ENCODE assay signal across 46 mouse cellular contexts in genomic region chr4:106480545-106480944, GRCm38 (mm10). TPM values are rescaled to one million over a fixed set of nuclear protein-coding genes. Genes with fewer than 3 reads are reported as not detected.
"Had no signal": no experiment of that assay in that cellular context is flagged by ENCODE, and none has a peak within 500 bp of the region (broad histone marks: within the 10 kb centered on the region; RNA-seq: fewer than 3 reads in every experiment).

No protein-coding gene starts in this region.

- H3K27me3 ChIP-seq: midbrain, embryonic 15.5 days; neural tube, embryonic 12.5 days; neural tube, embryonic 13.5 days had no signal

- DNase-seq: left cerebral cortex, postnatal 4 days; liver; liver, embryonic 13.5 days; liver, postnatal 0 days; lung, adult 18-20 months; lung, adult 2 months; lung, embryonic 14.5 days; lung, postnatal 10 days; lung, postnatal 14 days; lung, postnatal 36 days; lung, postnatal 4 days had no signal

- H3K27ac ChIP-seq: limb, embryonic 10.5 days; limb, embryonic 12.5 days; limb, embryonic 13.5 days; limb, embryonic 15.5 days; liver, embryonic 12.5 days; liver, embryonic 13.5 days; liver, embryonic 14.5 days; liver, embryonic 15.5 days; lung, embryonic 15.5 days; macrophage; midbrain, embryonic 10.5 days; midbrain, embryonic 12.5 days; midbrain, embryonic 13.5 days; midbrain, embryonic 15.5 days; neural tube, embryonic 12.5 days; neural tube, embryonic 13.5 days had no signal

- ATAC-seq: liver, embryonic 12.5 days; liver, postnatal 0 days; lung, postnatal 0 days; midbrain, embryonic 13.5 days; midbrain, embryonic 15.5 days; midbrain, embryonic 16.5 days had no signal

- H3K4me1 ChIP-seq: limb, embryonic 10.5 days; limb, embryonic 13.5 days; limb, embryonic 15.5 days; liver, embryonic 12.5 days; liver, embryonic 13.5 days; liver, embryonic 15.5 days; lung, embryonic 15.5 days; megakaryocyte, embryonic 14.5 days; midbrain, embryonic 15.5 days had no signal

- H3K9ac ChIP-seq: limb, embryonic 12.5 days; limb, embryonic 13.5 days; limb, embryonic 15.5 days; liver, embryonic 12.5 days; liver, embryonic 13.5 days; liver, embryonic 14.5 days; liver, embryonic 15.5 days; liver, postnatal 0 days; lung, embryonic 14.5 days; lung, embryonic 15.5 days; midbrain, embryonic 12.5 days; midbrain, embryonic 13.5 days; midbrain, embryonic 15.5 days; neural tube, embryonic 12.5 days; neural tube, embryonic 13.5 days had no signal

- H3K9me3 ChIP-seq: limb, embryonic 10.5 days; limb, embryonic 12.5 days; limb, embryonic 13.5 days; limb, embryonic 15.5 days; liver, embryonic 12.5 days; liver, embryonic 13.5 days; liver, embryonic 15.5 days; lung, embryonic 15.5 days; megakaryocyte, embryonic 14.5 days; midbrain, embryonic 10.5 days; midbrain, embryonic 12.5 days; midbrain, embryonic 13.5 days; midbrain, embryonic 15.5 days; neural tube, embryonic 12.5 days; neural tube, embryonic 13.5 days had no signal

- H3K4me2 ChIP-seq: limb, embryonic 12.5 days; limb, embryonic 13.5 days; limb, embryonic 15.5 days; liver, embryonic 11.5 days; liver, embryonic 12.5 days; liver, embryonic 13.5 days; liver, embryonic 15.5 days; lung, embryonic 14.5 days; lung, embryonic 15.5 days; midbrain, embryonic 12.5 days; midbrain, embryonic 13.5 days; midbrain, embryonic 15.5 days; neural tube, embryonic 12.5 days; neural tube, embryonic 13.5 days had no signal

- H3K36me3 ChIP-seq: limb, embryonic 10.5 days; limb, embryonic 12.5 days; limb, embryonic 13.5 days; limb, embryonic 15.5 days; liver, embryonic 12.5 days; liver, embryonic 13.5 days; liver, embryonic 15.5 days; lung, embryonic 15.5 days; midbrain, embryonic 10.5 days; midbrain, embryonic 12.5 days; midbrain, embryonic 13.5 days; midbrain, embryonic 15.5 days; neural tube, embryonic 12.5 days; neural tube, embryonic 13.5 days had no signal

- H3K4me3 ChIP-seq: limb, embryonic 10.5 days; limb, embryonic 12.5 days; limb, embryonic 13.5 days; limb, embryonic 15.5 days; liver, embryonic 12.5 days; liver, embryonic 13.5 days; liver, embryonic 15.5 days; lung, embryonic 15.5 days; megakaryocyte, embryonic 14.5 days; midbrain, embryonic 10.5 days; midbrain, embryonic 12.5 days; midbrain, embryonic 13.5 days; midbrain, embryonic 15.5 days; myocyte; neural tube, embryonic 12.5 days; neural tube, embryonic 13.5 days had no signal

RNA-seq across cellular contexts. Expression of gene Bsnd, which starts 11.5 kb away (rescaled TPM):
- total RNA-seq: left cerebral cortex, adult 8-10 months; left cerebral cortex, postnatal 10 days; left cerebral cortex, postnatal 14 days; left cerebral cortex, postnatal 25 days; left cerebral cortex, postnatal 36 days; left cerebral cortex, postnatal 4 days; liver, adult 2 months; megakaryocyte, adult 5-6 weeks; megakaryocyte-erythroid progenitor cell, adult 5-6 weeks; midbrain, postnatal 0 days; monocyte, adult 5-6 weeks had no signal
- polyA plus RNA-seq: limb, embryonic 10.5 days; limb, embryonic 11.5 days; limb, embryonic 12.5 days; limb, embryonic 13.5 days; limb, embryonic 14.5 days; limb, embryonic 15.5 days; liver, adult 2 months; liver, embryonic 11.5 days; liver, embryonic 12.5 days; liver, embryonic 13.5 days; liver, embryonic 14.5 days; liver, embryonic 15.5 days; liver, embryonic 16.5 days; liver, postnatal 0 days; lung, adult 2 months; lung, embryonic 14.5 days; lung, embryonic 15.5 days; lung, embryonic 16.5 days; lung, postnatal 0 days; macrophage; midbrain, embryonic 10.5 days; midbrain, embryonic 12.5 days; midbrain, embryonic 13.5 days; midbrain, embryonic 15.5 days; midbrain, embryonic 16.5 days; midbrain, postnatal 0 days; myocyte; neural tube, embryonic 11.5 days; neural tube, embryonic 12.5 days; neural tube, embryonic 13.5 days had no signal

RNA-seq across cellular contexts. Expression of gene Pcsk9, which starts 16.4 kb away (rescaled TPM):
- total RNA-seq: megakaryocyte-erythroid progenitor cell, adult 5-6 weeks; monocyte, adult 5-6 weeks had no signal
- polyA plus RNA-seq: macrophage had no signal
